Mouse (Mus musculus): ENCODE results near the gene Stard8.

- TF ChIP-seq POLR2A (IDR thresholded peaks at IDR 0.05; ENCODE audit: low read depth, low read length) (no peak), CTCF (IDR thresholded peaks at IDR 0.05; ENCODE audit: extremely low read depth, insufficient read length, insufficient replicate concordance, low read depth, low read length) (no peak)
These were observed 63.5 kb downstream of the Stard8 start for GRCm38 (mm10) chrX:99066550-99066949.
